Mouse (Mus musculus) frontal cortex, postnatal 14 days (tissue): Measurements from ENCODE around the gene Sipa1l3.
A peak's percentile ranks its signal among the peaks of the same experiment; 100 is the strongest.

ENCODE experiments used
- DNase-seq, 2 experiments: peaks; one replicate each; pipeline ENCODE4 v3.0.0; 2022; ENCODE audit warnings: low spot score in 2 of 2

The Sipa1l3 gene

DNA sequence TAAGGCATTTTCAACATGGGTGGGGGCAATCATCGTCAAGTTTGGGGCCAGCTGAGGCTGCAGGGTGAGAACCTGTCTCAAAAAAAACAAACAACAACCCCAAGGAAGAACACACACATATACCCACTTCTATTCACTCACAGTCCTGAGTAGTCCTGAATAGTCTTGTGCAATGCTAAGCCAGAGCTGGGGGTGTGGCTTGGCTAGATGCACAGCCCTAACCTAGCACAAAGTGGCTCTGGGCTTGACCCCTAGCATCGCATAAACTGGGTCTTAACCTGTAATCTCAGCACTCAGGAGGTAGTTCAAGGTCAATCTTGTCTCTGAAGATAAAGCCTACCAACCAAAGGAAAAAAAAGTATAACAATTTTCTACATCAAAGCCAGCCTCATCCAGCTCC lies 101.5 kb downstream of the Sipa1l3 start:
- no peak for DNase-seq

DNA sequence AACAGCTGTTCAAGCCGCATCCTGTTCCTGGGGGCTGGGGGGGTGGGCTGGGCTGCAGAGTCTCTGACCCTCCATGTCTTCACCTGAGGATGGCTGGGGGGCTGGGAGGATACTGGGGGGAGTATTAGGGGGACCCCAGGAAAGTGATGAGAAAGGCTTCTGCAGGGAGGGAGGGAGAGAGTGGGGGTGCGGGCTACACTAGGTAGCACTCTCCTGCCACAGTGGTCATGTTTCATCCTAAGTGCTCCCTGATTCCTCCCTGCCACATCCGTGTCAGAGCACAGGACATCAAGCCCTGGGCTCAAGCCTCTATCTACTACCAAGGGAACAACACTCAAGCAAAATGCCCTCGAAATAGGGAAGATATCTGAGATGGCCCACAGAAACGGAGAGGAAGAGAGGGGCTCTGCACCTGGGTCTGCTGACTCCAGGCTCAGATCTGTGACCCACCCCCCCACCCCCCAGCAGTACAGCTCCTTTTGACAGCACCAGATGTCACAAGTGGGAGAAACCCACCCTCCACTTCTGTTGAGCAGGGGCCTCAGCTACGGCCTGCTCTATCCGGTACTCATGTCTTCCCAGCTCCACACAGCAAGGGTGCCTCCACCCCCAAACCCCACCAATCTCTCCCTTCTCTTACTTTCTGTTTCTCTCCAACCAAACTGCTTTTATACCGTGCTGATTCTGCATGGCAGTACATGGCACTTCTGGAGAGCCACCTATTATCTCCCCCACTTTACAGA lies 106.4 kb downstream of the Sipa1l3 start:
- DNase-seq = no peak

DNA sequence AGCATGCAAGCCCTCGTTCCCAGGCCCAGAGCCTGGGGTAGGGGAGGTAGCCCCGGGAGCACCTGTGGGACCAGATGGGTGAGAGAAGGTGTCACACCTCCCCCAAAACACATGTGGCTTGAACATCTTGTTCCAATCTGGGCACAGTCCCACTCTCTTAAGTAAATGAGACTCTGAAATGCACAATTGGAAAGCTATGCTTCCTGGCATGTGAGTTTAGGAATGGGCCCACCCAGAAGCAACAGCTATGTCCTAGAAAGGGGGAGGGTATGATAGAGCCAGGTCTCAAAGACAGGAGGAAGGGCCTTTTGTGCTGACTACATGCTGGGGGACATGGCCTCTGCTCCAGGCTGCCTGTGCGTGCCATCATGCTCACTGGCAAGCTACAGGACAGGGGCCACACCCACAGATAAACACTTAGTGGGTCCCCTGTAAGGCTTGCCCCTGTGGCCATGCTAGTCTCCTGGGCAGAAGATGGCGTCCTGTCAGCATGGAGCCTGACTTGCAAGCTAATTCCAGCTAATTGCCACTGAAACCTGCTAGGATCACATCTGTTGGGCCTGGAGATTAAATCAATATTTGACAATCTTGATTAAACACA lies 107.1 kb downstream of the Sipa1l3 start:
- DNase-seq = no peak

DNA sequence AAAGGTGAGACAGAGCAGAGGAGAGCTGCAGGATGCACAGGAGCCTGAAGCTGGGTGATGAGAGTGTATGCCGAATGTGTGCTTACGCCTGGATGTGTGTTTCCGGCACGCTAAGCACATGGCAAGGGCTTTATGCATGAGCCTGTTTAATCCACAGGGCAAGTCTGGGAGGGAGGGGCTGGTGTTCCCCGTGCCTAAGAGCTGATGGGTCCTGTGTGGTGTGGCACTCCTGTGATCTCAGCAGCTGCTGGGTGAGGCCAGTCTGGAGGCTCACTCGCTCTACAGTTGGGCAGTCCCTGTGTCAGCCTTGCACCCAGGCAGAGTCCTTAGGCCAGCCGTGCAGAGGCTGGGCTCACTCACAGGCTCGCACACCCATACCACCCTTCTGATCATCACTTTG lies 108.0 kb downstream of the Sipa1l3 start:
- DNase-seq = no peak

DNA sequence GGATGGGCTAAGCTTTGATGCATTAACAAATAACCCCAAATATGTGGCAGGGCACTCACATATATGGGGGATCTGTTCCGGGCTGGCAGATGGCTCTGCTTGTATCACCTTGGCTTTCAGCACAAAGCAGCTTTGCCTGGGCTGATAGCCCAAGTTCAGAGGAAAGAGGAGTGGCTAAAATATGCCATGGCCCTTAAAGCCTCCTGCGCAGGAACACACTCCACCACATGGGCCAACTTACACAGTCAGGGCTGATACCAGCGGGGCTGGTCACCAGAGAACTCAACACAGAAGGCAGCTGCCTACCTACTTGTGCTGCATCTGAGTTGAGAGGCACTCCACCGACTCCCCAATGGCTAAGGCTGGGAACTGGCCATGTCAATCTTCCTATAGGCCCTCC lies 111.6 kb downstream of the Sipa1l3 start:
- DNase-seq = no peak

DNA sequence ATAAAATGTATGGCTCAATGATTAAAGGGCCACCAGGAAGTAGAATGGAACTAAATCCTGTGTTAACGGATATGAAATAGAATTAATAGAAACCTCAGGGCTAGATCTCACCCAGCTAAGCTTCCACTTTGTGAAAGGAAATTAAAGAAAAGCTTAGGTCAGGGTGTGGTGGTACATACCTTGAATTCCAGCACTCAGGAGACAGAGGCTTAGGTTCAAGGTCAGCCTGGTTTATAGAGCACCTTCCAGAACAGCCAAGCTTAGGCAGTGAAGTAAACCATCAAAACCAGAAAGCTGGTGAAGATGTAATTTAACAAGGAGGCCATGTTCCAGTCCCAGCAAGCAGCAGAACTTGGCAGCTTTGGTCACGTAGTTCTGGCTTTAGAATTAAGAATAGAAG lies 114.3 kb downstream of the Sipa1l3 start:
- no peak for DNase-seq

DNA sequence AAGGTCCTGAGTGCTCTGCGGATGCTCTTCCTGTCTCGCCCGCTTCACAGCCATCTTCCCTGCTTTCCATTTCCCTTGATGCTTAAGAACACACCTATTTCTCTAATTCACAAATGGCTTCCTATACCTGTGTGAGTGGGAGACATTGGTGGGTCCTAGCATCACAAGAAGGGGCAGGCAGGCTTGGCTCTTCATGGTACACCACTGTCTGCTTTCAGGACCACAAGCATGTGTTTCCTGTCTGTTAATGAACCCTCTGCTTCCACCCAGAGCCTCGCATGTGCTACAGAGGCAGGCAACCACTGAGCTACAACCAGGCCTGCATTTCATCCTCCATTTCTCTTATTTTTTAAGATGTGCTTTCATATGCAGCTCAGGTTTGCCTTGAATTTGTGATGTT lies 116.4 kb downstream of the Sipa1l3 start:
- no peak for DNase-seq

DNA sequence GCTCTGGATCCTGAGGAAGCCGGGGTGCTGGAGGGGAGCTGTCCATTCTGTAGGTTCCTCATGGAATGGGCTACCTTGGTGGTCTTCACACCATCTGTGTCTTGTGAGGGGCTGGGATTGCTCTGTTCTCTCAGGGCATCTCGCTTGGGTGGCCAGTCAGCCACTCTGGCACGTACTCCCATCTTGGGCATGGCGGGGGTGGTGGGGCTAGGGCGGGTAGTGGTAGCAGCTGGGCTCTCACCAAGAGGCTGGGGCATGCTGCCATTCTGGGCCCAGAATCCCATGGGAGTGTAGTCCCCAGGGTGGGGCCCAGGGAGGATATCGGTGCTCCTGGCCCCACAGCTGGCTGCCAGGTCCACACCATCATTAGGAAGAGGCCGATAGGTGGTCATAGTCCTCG lies 118.0 kb downstream of the Sipa1l3 start:
- no peak for DNase-seq

DNA sequence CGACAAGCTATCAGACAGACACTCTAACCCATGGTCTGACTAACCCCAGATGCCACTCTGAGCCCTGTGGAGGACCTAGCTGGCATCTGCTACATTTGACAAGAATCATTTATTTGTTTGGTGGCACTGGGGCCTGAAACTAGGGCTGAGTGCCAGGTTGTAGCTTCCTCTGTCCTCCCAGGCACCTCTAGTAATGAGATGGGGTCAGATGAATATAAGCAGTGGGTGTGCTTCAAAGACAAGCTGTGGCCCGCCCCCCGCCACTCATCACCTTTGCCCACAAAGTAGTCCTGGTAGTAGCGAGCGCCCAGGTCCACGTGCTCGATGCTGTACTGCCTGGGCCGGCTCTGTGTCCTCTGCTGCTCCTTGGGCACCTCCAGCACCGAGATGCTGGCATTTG lies 119.4 kb downstream of the Sipa1l3 start:
- DNase-seq = no peak

DNA sequence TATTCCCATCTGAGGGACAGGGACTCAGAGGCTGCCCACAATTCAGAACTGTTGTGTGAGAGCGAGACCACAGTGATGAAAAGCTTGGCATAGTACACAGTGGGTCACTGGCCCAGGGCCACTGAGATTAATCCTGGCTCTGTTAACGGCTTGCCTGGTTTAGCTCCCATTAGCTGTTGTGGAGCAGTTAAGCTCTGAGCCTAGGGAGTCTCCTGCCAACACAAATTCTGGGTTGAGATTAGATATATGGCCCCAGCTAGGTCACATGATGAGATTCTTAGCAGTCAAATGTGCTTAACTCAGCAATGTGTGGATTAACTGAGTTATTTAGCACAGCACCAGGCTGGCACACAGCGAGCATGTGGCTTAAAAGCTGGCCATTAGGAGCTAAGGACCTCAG lies 121.0 kb downstream of the Sipa1l3 start:
- DNase-seq = no peak

DNA sequence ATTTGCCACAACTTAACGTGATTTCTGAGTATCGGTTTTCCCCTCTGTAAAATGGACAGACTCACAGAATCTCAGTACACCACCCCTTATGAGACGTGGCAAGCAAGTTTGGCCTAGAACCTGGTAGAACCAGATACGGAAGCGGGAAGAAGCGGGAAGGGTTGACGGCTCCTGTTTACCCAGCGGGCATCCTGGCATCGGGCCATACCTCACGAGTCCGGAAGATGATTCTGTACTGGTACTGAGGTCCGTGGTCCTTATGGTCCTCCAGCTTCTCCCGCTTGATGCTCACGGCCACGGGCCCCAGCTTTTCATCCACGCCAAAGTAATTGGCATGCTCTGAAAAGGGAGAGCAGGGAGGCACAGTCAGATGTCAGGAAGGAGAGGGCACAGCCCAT lies 121.5 kb downstream of the Sipa1l3 start:
- no peak for DNase-seq

DNA sequence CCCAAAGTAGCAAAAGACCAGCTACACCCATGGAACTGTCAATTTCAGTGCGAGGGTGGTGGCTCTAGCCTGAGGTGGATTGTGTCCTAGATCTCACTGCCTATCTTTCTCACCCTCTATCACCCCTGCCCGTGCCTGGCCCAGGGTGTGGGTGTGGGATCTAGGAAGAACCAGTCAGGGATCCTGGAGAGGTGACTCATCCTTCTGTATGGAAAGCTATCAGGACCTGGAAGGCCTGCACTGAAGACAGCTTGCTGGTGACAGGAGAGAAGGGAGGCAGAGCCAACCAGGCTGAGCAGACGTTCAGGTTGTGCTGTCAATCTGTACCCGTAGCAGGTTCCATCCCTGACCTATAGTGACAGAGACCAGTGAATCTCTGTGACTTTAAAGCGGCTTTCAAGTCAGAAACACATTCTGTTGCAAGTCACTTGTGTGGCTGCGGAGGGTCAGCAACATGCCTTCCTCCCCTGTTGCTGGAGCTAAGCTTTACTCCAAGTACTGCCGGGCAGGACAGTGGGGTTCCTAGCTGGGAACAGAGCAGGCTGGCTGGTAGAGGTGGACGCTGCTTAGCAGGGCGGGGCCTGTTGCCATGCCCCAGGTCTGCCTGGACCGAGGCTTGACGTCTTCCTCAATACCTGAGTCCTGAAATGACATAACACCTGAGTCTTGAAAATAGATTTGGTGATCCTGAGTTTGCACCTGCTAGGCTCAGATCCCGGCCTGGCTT lies 122.1 kb downstream of the Sipa1l3 start:
- no peak for DNase-seq

DNA sequence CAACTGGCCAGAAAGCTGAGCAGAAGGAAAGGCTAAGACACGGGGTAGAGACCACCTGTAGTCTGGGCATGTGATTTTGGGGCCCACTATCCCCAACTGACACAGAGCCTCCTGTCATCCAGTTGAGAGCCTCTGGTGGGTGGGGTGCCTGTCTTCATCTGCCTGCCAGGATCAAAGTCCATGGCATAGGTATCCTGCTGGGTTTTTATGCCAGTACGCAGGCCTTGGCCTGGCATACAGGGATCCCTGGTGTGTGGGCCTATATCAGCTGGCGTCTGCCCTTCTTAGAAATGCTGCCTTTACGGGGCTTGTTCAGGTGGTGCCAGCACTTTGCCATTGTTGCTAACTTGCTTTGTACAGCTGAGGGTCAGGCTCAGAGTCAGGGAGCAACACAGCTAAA lies 123.3 kb downstream of the Sipa1l3 start:
- DNase-seq = no peak

DNA sequence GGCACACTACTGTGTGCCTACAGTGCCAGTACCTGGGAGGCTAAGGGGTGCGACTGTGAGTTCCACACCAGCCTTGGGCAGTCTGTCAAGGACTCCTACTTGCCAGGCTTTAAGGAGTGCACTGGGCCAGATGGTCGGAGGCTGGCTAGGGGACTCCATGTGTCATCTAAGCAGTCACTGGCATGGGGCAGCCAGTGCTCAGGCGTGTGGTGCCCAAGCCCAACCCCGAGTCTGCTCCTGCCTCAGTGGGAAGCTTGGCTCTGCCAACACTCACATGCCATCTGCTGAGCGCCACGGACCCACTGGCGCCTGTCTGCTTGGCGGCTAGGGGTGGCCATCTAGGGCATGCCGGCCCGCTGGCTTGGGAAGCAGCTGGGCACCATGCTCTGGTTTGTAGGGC lies 125.1 kb downstream of the Sipa1l3 start:
- no peak for DNase-seq

DNA sequence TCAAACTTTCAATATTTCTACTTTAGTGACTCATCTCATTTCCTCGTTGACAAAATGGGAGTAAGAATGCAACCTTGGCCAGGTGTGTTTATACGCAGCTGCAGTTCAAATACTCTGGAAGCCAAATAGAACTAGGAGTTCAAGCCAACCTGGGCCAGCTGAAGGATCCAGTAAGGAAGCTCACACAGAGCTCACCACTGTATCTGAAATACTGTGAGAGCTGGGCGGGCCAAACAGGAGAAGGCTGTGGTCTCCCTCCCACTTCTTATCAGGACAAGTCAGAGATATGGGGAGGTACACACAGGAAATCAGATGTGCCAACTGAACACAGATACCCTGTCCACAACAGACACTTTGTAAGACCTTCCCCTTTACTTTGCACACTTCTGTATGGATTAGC lies 125.6 kb downstream of the Sipa1l3 start:
- no peak for DNase-seq

DNA sequence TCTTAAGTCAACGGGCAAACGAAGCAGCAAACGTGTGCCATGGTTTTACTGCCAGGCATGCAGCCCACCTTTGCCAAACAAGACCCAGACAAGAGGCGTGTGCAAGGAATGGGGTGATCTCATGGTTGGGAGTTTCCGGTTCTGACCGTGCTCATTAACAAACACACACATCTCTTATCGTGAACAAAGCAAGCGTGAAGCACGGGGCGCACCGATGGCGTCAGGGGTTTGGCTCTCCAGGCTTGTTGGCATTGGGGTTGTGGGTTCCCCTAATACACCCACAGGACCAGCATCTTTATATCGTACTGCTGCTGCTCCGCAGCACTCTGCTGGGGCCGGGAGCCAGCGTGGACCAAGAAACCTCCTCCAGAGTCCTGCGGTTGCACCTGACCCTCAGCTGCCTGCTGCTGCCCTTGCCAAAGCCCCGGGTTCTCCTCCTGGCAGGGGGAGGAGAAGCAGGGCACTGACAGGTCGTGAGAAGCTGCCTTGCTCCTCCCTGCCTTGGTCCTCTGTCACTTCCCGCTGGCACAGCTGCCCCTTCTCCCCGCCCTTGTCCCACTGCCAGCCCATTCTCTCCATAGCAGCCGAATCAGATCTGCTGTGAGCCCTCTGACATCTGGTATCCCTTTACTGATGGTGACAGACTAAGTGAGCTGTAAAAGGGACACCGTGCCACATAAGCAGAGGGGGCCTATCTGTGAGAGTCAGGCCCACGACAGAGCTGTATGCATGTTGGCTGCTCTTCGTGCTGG lies 126.5 kb downstream of the Sipa1l3 start:
- DNase-seq = no peak

DNA sequence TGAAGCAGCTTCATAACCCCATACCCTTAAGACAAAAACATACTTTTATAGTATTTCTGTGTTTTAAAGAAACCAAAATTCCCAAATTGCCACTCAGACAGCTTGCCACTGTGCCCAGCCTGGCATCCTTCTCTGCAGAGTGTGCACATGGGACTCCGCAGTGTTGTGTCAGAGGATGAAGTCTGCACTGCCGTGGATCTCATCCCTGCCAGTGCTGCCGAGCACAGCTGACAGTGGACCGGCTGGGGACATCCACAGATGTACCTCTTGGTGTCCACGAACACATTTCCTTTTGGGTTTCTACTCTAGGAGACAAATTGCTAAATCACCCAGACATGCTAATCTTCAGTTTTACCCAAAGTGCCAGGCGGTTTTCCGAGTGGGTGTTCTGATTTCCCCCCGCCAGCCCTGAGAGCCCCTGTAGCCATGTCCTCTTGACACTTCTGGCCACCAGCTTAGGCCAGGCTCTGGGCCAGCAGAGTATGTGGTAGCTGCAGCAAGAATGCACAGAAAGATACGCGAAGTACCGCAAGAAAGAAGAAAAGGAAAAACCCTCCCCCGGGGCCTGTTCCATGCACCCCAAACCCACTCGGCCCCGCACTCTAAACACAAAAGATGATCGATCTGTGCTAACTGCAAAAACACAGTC lies 127.2 kb downstream of the Sipa1l3 start:
- DNase-seq = no peak

DNA sequence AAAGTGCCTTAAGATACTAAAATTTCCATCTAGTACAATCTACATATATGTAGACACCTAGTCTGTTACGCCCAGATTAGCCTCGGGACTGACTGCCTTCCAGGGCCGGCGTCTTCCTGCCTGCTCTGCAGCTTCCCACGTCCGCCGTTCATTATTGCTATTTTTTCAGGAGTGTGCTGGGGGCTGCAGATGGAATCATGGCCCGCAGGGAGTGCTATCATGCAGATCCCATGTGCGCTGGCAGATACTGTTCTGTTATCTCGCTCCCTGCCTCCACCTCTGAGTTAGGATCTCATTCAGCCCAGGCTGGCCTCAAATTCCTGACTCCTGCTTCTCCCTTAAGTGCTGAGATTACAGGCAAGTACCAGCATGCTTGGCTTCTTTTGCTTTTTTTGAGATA lies 128.2 kb downstream of the Sipa1l3 start:
- no peak for DNase-seq

DNA sequence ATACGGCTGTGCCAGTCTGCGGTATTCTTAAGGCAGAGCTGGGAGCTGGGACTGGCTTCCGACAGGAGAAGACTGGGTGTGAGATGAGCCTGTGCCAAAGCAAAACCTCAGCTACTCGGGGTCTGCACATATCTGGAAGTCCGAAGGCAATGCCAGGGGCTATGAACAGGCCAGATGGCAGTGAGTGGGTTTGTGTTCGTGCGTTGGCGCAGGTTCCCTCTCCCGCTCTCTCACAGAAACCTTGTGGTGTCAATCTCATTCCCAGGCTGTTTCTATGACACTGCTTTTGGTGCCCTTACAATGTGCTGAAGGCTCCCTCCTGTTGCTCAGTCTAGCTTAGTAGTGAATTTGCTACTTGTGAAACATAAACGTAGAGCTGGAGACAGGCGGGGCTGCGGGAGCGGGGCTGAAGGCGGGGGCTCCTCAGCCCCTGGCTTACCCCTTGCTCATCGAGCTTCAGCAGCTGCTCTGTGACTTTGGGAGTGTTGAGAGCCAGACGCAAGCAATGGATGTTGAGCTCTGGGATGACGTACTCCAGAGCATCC lies 130.8 kb downstream of the Sipa1l3 start:
- DNase-seq = peak; percentile 38 to 43

DNA sequence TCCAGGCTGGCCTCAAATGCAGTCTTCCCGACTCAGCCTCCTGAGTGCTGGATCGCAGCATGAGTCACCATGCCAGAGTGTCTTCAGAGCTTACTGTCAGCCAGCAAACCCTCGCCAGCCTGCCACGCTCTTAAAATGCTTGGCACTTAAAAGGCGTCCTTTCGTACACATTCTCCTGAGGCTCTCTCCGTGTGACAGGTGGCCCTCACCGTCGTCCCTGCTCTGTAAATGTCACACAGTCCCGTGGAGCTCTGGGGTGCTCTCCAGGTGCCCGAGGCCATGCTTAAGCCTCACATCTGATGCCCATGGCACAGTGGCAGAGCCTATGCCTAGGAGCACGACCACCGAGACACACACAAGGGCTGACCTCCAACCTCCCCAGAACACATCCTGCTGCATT lies 132.1 kb downstream of the Sipa1l3 start:
- no peak for DNase-seq

DNA sequence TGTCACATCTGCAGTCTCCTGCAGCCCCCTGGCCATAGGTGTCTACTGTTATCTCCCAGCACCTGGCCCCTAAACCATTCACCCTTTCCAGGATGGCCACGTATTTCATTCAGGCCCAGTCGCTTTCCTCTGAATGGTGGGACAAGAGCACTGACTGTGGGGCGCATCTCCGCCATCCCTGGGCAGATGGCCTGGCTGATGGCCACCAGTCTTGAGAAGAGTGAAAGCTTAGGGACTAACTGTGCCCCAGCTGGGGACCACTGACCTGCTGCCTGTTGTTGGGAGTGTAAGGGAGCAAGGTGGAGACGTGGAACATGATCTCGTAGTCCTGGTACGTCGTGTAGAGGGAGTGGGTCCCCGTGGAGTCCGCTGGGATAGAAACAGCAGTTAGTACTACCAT lies 132.7 kb downstream of the Sipa1l3 start:
- no peak for DNase-seq

DNA sequence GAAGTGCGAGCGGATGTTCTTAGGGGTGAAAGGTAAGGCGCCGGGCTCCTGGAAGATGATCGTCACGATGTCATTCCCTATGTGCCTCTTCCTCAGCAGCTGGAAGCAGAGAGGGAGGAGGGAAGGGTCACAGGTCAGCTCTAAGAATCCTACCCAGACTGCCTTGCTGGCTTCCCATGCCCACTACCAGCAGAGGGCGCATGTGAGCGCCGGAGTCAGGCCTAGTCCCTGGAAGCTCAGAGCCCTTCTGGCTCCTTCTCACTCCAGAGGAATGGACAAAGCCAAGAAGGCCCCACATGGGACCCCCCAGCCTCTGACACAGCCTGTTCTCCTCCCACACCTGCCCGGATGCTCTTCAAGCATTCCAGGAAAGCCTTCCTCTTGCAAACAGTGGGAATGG lies 135.2 kb downstream of the Sipa1l3 start:
- DNase-seq = peak in 1 of 2 experiments; percentile 70
